Mouse (Mus musculus): Measurements from ENCODE around the gene Cmtm2b.

DNA sequence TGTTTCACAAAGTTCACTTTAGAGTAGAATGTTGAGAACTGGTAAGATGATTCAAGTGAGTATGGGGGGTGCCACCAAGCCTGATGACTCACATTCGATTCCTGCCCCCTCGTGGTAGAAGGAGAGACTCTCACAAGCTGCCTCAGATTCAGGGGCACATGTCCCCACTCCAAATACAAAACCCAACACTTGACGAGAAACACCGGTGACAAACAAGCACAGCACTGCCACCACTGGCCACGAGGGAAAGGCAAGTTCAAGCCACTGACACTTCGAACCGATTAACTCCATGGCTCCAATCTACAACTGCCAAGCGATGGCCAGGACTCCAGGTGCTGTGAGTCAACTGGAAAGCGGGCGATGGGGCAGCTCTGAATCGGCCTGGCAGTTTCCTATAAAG lies 51.7 kb downstream of the Cmtm2b start:
- TF ChIP-seq GATA1 (IDR thresholded peaks at IDR 0.05; ENCODE audit: borderline replicate concordance, low read length) (no peak), FLI1 (IDR thresholded peaks at IDR 0.05; ENCODE audit: low read length) (no peak)

All from megakaryocyte, embryonic 14.5 days (primary cell).